ENCODE assay signal across 13 mouse cellular contexts in the genomic region with DNA sequence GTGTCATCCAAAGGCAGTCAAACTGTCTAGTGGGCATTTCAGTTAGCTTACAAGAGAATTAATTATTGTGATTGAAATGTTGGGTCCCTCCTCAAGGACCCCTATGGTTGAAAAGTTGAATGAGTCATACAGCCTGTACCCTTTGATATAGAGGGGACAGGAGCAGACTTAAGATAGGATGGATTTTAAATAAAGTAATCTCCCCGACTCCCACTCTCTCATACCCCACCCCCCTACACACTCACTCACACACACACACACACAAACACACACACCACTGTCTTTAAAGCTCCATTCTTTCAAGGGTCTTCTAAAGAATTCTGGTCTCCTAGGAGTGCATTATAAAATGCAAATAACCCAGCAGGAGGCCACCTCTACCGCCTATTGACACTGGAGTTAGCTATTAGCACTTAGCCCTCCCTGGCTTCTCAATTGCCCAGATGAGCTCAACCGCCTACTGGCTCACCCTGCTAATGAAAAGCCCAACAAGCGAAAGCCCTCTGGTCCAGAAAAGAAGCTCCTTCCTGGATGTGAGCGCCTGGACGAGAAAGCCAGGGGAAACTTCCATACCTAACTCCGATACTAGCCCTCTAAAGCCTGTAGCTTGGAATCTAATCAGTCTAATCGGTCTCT.
DNase-seq lines count a peak whose midpoint lies in the region; ATAC-seq and TF ChIP-seq lines count a peak whose summit lies in the region.
"Had no signal": no experiment of that assay in that cellular context is flagged by ENCODE, and none has a peak within 500 bp of the region (broad histone marks: within the 10 kb centered on the region; RNA-seq: fewer than 3 reads in every experiment).

No protein-coding gene starts in this region.

- no peak overlapping the region for H3K4me3 ChIP-seq in forebrain, embryonic 11.5 days (ENCODE audit: low read depth, low read length)
- H3K4me3 ChIP-seq in forebrain, postnatal 0 days (ENCODE audit: low read depth, low read length), result no peak overlapping the region
- H3K4me3 ChIP-seq in lung, adult 2 months (replicated peaks; ENCODE audit: extremely low read depth, low read depth, low read length), result no peak overlapping the region
- no peak overlapping the region for H3K4me3 ChIP-seq in hindbrain, embryonic 14.5 days (replicated peaks; ENCODE audit: low read length)
- no peak overlapping the region for H3K4me3 ChIP-seq in neural tube, embryonic 14.5 days (ENCODE audit: low read depth, low read length)
- H3K4me3 ChIP-seq: erythroblast, embryonic 14.5 days; heart, embryonic 15.5 days; intestine, embryonic 15.5 days had no signal

- peak overlapping the region; percentile 31; the same call in 1 of the 2 replicates for H3K4me2 ChIP-seq in forebrain, embryonic 11.5 days (ENCODE audit: low read depth, low read length, severe bottlenecking)
- no peak overlapping the region for H3K4me2 ChIP-seq in forebrain, postnatal 0 days (ENCODE audit: low read depth)
- H3K4me2 ChIP-seq in hindbrain, embryonic 14.5 days (replicated peaks), result 0 out of 2 replicates have a peak overlapping the region, but pooled peaks have one; percentile 6
- no peak overlapping the region for H3K4me2 ChIP-seq in neural tube, embryonic 14.5 days (ENCODE audit: low read depth, low read length)
- H3K4me2 ChIP-seq: intestine, embryonic 15.5 days had no signal

- TF ChIP-seq POLR2A in lung, adult 2 months (IDR thresholded peaks at IDR 0.05; ENCODE audit: borderline replicate concordance, extremely low read depth, low read depth, low read length), result no peak

- no peak overlapping the region for H3K9ac ChIP-seq in forebrain, embryonic 11.5 days (ENCODE audit: low read length)
- no peak overlapping the region for H3K9ac ChIP-seq in forebrain, postnatal 0 days
- no peak overlapping the region for H3K9ac ChIP-seq in hindbrain, embryonic 14.5 days
- no peak overlapping the region for H3K9ac ChIP-seq in neural tube, embryonic 14.5 days (replicated peaks; ENCODE audit: low read depth, low read length)
- H3K9ac ChIP-seq: heart, embryonic 15.5 days; intestine, embryonic 15.5 days; liver, embryonic 14.5 days had no signal

- H3K36me3 ChIP-seq in forebrain, embryonic 11.5 days (ENCODE audit: control insufficient read depth, insufficient read depth, low read length), result no peaks in the 10 kb centered on the region
- no peaks in the 10 kb centered on the region for H3K36me3 ChIP-seq in forebrain, postnatal 0 days (ENCODE audit: insufficient read depth)
- H3K36me3 ChIP-seq in hindbrain, embryonic 14.5 days (replicated peaks; ENCODE audit: control insufficient read depth, insufficient read depth), result no peaks in the 10 kb centered on the region
- no peaks in the 10 kb centered on the region for H3K36me3 ChIP-seq in neural tube, embryonic 14.5 days (ENCODE audit: control insufficient read depth, insufficient read depth, low read length)
- H3K36me3 ChIP-seq: heart, embryonic 15.5 days; intestine, embryonic 15.5 days had no signal

- DNase-seq in forebrain, embryonic 11.5 days (ENCODE audit: low spot score), result peak; percentile 68
- DNase-seq in forebrain, postnatal 0 days, result no peak
- DNase-seq in lung, postnatal 36 days, result peak; percentile 6
- DNase-seq in lung, adult 2 months, result no peak
- no peak for DNase-seq in hindbrain, embryonic 14.5 days (ENCODE audit: low spot score)
- DNase-seq in right cerebral cortex, postnatal 14 days, result no peak
- DNase-seq: thymus, adult 2 months had no signal

- peaks cover 33% of the 10 kb centered on the region for H3K4me1 ChIP-seq in forebrain, embryonic 11.5 days (replicated peaks; ENCODE audit: control insufficient read depth, insufficient read depth, low read length)
- H3K4me1 ChIP-seq in forebrain, postnatal 0 days (ENCODE audit: insufficient read depth), result peaks cover 10% of the 10 kb centered on the region
- H3K4me1 ChIP-seq in lung, adult 2 months (ENCODE audit: control insufficient read depth, insufficient read depth, low read length), result no peaks in the 10 kb centered on the region
- peaks cover 21% of the 10 kb centered on the region for H3K4me1 ChIP-seq in hindbrain, embryonic 14.5 days (replicated peaks; ENCODE audit: control insufficient read depth, insufficient read depth, low read length)
- H3K4me1 ChIP-seq in neural tube, embryonic 14.5 days (ENCODE audit: control insufficient read depth, insufficient read depth, low read length), result peaks cover 9% of the 10 kb centered on the region
- H3K4me1 ChIP-seq: heart, embryonic 15.5 days had no signal

- no peaks in the 10 kb centered on the region; the same call in 1 of the 2 replicates for H3K9me3 ChIP-seq in forebrain, embryonic 11.5 days (ENCODE audit: control insufficient read depth, low read length)
- H3K9me3 ChIP-seq in forebrain, postnatal 0 days (ENCODE audit: low read length), result no peaks in the 10 kb centered on the region
- no peaks in the 10 kb centered on the region for H3K9me3 ChIP-seq in hindbrain, embryonic 14.5 days (ENCODE audit: control insufficient read depth, low read length)
- no peaks in the 10 kb centered on the region for H3K9me3 ChIP-seq in neural tube, embryonic 14.5 days (ENCODE audit: control insufficient read depth, low read length)
- H3K9me3 ChIP-seq: heart, embryonic 15.5 days; intestine, embryonic 15.5 days had no signal

- peak; percentile 69 for ATAC-seq in forebrain, embryonic 11.5 days (replicated peaks; ENCODE audit: low FRiP score)
- ATAC-seq in forebrain, postnatal 0 days, result no peak
- ATAC-seq in hindbrain, embryonic 14.5 days (ENCODE audit: low FRiP score), result peak; percentile 34; the same call in 1 of the 2 replicates
- ATAC-seq in neural tube, embryonic 14.5 days (ENCODE audit: low read depth), result peak; percentile 41; the same call in 1 of the 2 replicates
- no peak for ATAC-seq in megakaryocyte-erythroid progenitor cell, adult 5-6 weeks (replicated peaks; ENCODE audit: low FRiP score, low TSS enrichment, poor library complexity, severe bottlenecking)
- ATAC-seq: intestine, embryonic 15.5 days had no signal

- no peak for TF ChIP-seq CTCF in forebrain, postnatal 0 days (IDR thresholded peaks at IDR 0.05; ENCODE audit: low read depth)
- TF ChIP-seq CTCF in lung, adult 2 months (IDR thresholded peaks at IDR 0.05; ENCODE audit: insufficient read depth, low read length), result no peak

- 6% methylated on average over 8 of the region's 8 CpGs for WGBS in forebrain, embryonic 11.5 days
- WGBS in forebrain, postnatal 0 days, result 12% methylated on average over 8 of the region's 8 CpGs
- WGBS in lung, adult 2 months, result 35% methylated on average over 8 of the region's 8 CpGs
- WGBS in hindbrain, embryonic 14.5 days, result 4% methylated on average over 8 of the region's 8 CpGs
- 5% methylated on average over 8 of the region's 8 CpGs for WGBS in neural tube, embryonic 14.5 days

- H3K27me3 ChIP-seq in forebrain, embryonic 11.5 days (ENCODE audit: control insufficient read depth, insufficient read depth, low read length), result 0 out of 2 replicates have a peak, but pooled peaks cover 5% of the 10 kb centered on the region
- no peaks in the 10 kb centered on the region for H3K27me3 ChIP-seq in forebrain, postnatal 0 days (ENCODE audit: insufficient read depth, low read length)
- no peaks in the 10 kb centered on the region; the same call in 1 of the 2 replicates for H3K27me3 ChIP-seq in hindbrain, embryonic 14.5 days (ENCODE audit: control insufficient read depth, insufficient read depth, low read length)
- no peaks in the 10 kb centered on the region for H3K27me3 ChIP-seq in neural tube, embryonic 14.5 days (ENCODE audit: control insufficient read depth, insufficient read depth, low read length)
- H3K27me3 ChIP-seq: intestine, embryonic 15.5 days had no signal

- 0 out of 2 replicates have a peak overlapping the region, but pooled peaks have one; percentile 2 for H3K27ac ChIP-seq in forebrain, embryonic 11.5 days (ENCODE audit: low read depth, low read length)
- H3K27ac ChIP-seq in forebrain, postnatal 0 days (ENCODE audit: low read depth, low read length), result no peak overlapping the region
- no peak overlapping the region for H3K27ac ChIP-seq in hindbrain, embryonic 14.5 days
- H3K27ac ChIP-seq in neural tube, embryonic 14.5 days (ENCODE audit: low read depth, low read length), result no peak overlapping the region
- H3K27ac ChIP-seq: heart, embryonic 15.5 days; intestine, embryonic 15.5 days; liver, embryonic 14.5 days had no signal

Comparison
In these comparisons a context has a peak if more than half of its experiments do, and no peak if none do; other contexts are left out.
1. ATAC-seq: peak in forebrain, embryonic 11.5 days (single experiment), hindbrain, embryonic 14.5 days (single experiment) and neural tube, embryonic 14.5 days (single experiment); none in forebrain, postnatal 0 days (single experiment) and megakaryocyte-erythroid progenitor cell, adult 5-6 weeks (single experiment).
2. DNase-seq: peak in forebrain, embryonic 11.5 days (single experiment) and lung, postnatal 36 days (single experiment); none in forebrain, postnatal 0 days (single experiment), lung, adult 2 months (single experiment), hindbrain, embryonic 14.5 days (single experiment) and right cerebral cortex, postnatal 14 days (single experiment).
3. H3K4me2 ChIP-seq: peak in forebrain, embryonic 11.5 days (single experiment) and hindbrain, embryonic 14.5 days (single experiment); none in forebrain, postnatal 0 days (single experiment) and neural tube, embryonic 14.5 days (single experiment).